Mouse (Mus musculus) brain, embryonic 14.5 days (tissue): ENCODE measurements around the gene Rasip1. TPM values are rescaled to one million over a fixed set of nuclear protein-coding genes. Genes with fewer than 3 reads are reported as not detected.

Experiments used
- DNase-seq: peaks from one replicate; pipeline ENCODE4 v3.0.0-alpha.2; 2011; ENCODE audit warnings: low read depth
- CTCF ChIP-seq: fragments of 200-500 bp; IDR thresholded peaks from 2 replicates; pipeline ENCODE4 v1.5.1; 2012; ENCODE audit warnings: inconsistent platforms, mild to moderate bottlenecking, moderate library complexity, borderline replicate concordance; ENCODE audit not compliant: insufficient read depth, insufficient read length; ENCODE audit errors: extremely low read depth
- POLR2A ChIP-seq: fragments of 200-500 bp; IDR thresholded peaks from 2 replicates; pipeline ENCODE4 v1.6.1; 2012; ENCODE audit warnings: mild to moderate bottlenecking, inconsistent platforms, borderline replicate concordance; ENCODE audit not compliant: poor library complexity, insufficient read depth, insufficient read length, severe bottlenecking; ENCODE audit errors: extremely low read depth
- polyA plus RNA-seq: library from polyadenylated mRNA; depleted of rRNA; stranded (reverse); fragments of >200 nt; gene quantifications from 2 replicates; pipeline ENCODE4 v1.2.3, GENCODE M21; 2012

Gene Rasip1
- polyA plus RNA-seq, 1 experiment = 17.6 TPM

DNA sequence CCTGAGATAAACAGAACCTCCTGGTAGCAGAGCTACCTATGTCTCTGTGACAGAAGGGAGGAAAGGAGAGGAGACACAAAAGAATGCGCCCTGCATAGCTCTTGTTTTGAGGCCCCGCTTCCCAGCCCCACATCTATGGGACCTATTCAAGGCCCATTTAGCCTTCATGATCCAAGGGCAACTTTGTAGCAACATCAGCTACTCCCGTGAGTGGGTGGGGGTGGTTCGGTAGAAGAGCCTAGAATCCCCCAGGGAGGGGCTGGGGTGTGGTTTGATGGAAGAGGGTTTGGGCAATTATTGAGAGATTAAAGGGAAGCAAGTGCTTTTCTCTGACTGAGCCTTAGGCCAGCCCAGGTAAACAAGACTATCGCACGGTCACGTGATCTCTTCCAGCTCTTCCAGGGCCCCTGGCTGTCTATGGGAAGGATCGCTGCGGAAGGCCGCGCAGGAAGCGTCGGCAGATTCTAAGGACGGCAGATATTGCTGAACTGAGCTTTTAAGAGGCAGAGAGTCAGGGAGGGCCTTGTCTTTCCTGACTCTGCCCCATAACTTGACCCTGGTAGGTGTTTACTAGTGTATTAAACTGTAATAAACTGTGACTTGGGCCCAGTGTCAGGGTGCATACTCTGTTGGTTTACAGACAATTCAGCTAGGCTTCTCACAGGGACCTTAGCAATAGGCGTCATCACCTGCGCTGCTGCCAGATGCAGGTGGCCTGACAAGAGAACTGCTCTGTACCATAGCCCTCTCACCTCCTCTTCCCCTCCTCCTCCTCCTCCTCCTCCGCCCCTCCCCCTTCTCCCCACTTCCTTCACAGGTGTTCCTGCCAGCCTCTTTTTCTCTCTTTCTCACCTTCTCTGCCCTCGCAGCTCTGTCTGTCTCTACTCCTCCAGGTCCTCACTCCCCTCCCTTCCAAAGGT is 28.1 kb upstream of the Rasip1 start:
- no peak for DNase-seq
- TF ChIP-seq POLR2A = no peak
- TF ChIP-seq CTCF = no peak

DNA sequence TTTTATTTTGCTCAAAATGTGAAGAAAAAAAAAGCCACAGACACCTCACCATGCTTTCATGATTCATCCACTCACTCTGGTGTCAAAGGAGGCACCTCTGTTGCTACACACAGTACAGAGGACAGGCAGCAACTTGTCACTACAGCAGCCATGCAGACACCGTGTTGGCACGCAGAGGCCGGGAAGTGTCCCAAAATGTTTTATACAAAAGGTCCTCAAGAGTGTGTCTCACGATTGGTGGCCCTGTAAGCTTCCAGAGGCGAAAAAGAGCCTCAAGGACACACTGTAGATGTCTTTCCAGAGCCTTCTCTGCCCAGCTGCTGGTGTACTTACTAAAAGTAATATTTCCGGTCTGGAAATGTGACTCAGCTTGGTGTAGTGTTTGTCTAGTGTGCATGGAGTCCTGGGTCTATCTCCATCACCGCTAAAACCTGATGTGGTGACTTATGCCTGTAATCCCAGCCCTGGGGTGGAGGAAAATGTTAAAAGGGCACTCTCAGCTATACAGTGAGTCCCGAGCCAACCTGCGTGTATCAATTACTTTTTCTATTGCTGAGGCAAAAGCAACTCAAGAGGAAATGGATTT is 21.5 kb upstream of the Rasip1 start:
- no peak for DNase-seq
- no peak for TF ChIP-seq CTCF
- TF ChIP-seq POLR2A = no peak

DNA sequence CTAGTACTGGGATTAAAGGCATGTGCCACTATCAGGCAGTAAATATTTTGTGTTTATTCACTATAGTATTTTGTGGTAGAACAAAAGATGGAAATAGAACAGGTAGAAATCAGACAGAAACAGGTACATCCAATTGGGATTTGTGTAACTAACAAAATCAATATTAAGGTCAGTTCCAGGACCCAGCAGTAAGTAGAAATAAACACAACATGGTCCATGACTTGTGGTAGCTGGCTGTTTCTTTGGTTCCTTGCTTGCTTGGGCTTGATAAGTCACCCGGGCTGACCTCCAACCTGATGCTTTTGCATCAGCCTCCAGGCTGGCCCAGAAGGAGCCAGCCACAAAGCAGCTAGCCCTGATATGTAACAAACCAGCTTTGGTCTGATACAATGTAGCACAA is 17.8 kb upstream of the Rasip1 start:
- DNase-seq = no peak
- TF ChIP-seq POLR2A = no peak
- TF ChIP-seq CTCF = no peak

DNA sequence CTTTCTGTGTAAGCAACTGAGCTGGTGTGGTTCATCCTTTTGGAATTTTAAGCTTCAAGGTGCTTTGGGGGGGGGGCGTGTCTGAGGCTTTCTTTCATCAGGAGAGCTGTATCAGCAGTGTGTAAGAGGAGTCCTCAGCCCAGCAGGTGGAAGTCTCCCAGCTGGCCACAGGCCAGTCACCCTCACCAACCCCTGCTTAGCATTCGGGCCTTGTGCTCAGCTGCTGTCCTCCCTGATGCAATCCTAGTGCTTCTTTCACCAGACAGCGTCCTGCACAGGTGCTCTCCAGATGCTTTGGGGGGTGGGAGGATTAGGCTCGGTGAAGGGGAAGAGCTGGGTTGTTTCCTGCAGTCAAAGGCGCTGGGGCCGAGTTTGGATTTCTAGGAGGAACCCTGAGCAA is 11.0 kb upstream of the Rasip1 start:
- no peak for DNase-seq
- no peak for TF ChIP-seq POLR2A

DNA sequence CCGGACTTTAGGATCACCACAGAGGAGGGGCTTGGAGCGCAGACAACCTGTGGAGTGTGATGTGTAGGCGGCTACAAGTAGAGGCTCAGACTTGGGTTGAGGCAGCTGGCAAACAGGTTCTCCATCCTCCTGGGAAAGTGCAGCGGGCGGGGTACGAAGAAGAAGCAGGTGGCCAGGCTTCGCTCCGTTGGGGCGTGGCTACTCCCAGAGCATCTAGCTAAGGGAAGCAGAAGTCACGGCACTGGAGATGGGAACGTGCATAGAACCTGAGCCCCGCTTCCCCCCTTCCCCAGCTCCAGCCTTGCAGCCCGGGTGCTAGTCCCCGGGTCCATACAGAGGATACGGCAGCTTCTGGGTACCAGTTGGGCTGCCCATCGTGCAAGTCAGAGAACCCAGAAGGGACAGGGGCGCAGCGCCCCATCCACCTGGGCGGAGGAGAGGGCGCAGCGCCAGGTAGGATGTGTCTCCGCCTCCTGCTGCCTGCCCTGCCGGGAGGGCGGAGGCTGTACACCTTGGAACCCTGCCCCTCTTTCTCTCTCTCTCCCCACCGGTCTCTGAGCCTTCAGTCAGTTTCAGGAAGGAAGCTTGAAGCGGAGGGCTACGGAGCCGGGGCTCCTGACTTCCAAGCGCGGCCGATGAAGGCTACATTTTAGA is 10.1 kb upstream of the Rasip1 start, which contains the start of gene Fut1:
Gene Fut1, plus strand, starts transcription at position 248 of the 654 bp plus-strand sequence.
- DNase-seq = no peak
- TF ChIP-seq CTCF = no peak
- no peak for TF ChIP-seq POLR2A

- no peak for TF ChIP-seq CTCF
- no peak for TF ChIP-seq POLR2A
- DNase-seq = no peak
These were observed 9.0 kb upstream of the Rasip1 start for GRCm38 (mm10) chr7:45618316-45618715.

GRCm38 (mm10) chr7:45619592-45619991 is 7.7 kb upstream of the Rasip1 start:
- DNase-seq = no peak
- no peak for TF ChIP-seq POLR2A
- TF ChIP-seq CTCF = no peak

- DNase-seq = no peak
- TF ChIP-seq POLR2A (no peak), CTCF (no peak)
These were observed 5.8 kb upstream of the Rasip1 start, which contains the start of gene Izumo1 for GRCm38 (mm10) chr7:45621443-45621842. Gene Izumo1, plus strand, starts transcription at chr7:45621811.

DNA sequence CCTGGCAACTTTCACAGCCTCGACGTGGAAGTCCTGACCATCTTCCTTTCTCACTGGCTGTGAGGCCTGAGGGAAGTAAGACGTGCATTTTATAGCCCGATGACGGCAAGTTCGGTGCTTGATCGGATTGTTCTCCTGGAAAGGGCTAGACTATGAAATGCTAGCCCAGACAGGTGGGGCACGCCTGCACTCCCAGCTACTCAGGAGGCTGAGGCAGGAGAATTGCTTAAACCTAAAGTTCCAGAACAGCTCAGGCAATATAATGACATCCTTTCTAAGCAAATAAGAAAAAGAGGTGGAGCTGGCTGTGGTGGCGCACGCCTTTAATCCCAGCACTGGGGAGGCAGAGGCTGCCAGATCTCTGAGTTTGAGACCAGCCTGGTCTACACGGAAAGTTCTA is 3.8 kb upstream of the Rasip1 start:
- peak; percentile 47 for DNase-seq
- no peak for TF ChIP-seq CTCF
- TF ChIP-seq POLR2A = no peak

- TF ChIP-seq POLR2A = no peak
- TF ChIP-seq CTCF = no peak
- no peak for DNase-seq
These were observed 2.6 kb upstream of the Rasip1 start for GRCm38 (mm10) chr7:45624718-45625117.

DNA sequence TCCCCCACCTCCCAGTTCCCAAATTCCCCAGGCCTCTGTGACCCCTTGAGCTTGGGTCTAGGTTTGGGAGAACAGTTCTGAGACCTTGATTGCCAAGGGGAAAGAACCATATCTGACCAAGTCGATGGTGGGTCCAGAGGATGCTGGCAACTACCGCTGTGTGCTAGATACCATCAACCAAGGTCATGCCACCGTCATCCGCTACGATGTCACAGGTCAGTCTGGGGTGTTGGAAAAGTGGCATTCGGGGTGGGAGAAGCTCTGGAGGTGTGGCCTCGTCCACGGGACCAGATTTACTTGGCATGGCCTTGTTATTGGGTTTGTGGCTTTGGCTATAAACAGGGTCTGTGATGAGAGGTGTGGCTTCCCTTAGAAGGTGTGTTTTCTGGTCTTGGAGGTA is 1.8 kb upstream of the Rasip1 start:
- no peak for DNase-seq

DNA sequence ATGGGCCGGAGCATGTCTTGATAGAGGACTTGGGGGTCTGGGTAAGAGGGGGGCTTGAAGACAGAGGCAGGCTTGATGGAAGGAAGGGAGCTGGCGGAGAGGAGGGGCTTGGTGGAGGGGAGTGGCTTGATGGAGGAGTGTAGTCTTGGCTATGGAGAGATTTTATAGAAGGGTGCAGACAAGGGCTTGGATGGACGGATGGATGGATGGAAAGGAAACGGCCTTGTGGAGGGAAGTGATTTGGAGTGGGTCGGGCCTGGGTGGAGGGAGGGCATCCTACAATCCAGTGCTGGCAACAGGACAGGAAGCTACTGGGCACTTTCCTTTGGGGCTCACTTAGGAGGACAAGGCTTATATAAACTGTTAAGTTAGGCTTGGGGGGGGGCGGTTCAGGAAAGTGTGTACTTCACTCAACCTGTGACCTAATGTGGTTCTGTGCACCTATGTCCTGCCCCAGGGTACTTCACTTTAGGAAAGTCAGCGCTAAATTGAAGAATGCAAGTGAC is 664 bp upstream of the Rasip1 start:
- TF ChIP-seq POLR2A = no peak
- TF ChIP-seq CTCF = no peak
- no peak for DNase-seq

More for the DNA sequence above, 1.8 kb upstream of the Rasip1 start:
- TF ChIP-seq POLR2A (no peak), CTCF (no peak)
